Mouse (Mus musculus): Measurements from ENCODE around the gene Wdhd1. TPM values are rescaled to one million over a fixed set of nuclear protein-coding genes. Genes with fewer than 3 reads are reported as not detected.
A peak's percentile ranks its signal among the peaks of the same experiment; 100 is the strongest.

Wdhd1 gene
- polyA plus RNA-seq, 1 experiment from 2014 or later: 48.7 TPM

DNA sequence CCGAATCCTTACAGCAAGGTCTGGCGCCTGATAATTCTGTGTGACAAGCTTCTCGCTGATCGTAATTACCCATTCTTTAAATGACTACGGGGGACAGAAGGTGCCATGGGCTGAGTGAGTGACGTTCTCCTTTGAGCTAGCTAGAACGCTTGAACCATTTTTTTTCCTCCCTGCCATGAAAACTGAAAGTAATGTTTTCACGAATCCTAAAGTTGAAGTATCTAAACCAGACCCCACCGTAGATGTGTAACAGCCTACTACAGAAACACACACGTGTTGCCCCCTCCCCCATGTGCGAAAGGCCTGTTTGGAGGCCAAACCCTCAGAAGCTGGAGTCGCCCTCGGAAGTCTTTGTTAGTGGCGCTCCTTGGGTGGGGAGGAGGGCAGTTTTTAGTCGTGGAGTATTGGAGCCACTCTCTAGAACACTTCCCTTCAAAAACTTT lies 22.2 kb upstream of the Wdhd1 start:
- Histone ChIP-seq H3K4me2 (replicated peaks) (peak overlapping the region; percentile 79), H3K9me3 (no peaks in the 10 kb centered on the region), H3K36me3 (peaks cover 9% of the 10 kb centered on the region), H3K9ac (peak overlapping the region; percentile 98), H3K27ac (peak overlapping the region; percentile 97), H3K4me1 (peaks cover 13% of the 10 kb centered on the region), H3K4me3 (peak overlapping the region; percentile 95), H3K27me3 (no peaks in the 10 kb centered on the region)
- no peak for ATAC-seq (ENCODE audit: insufficient number of reproducible peaks, insufficient read depth, low FRiP score, low TSS enrichment)
- WGBS: 0% methylated on average over 15 of the region's 15 CpGs

GRCm38 (mm10) chr14:47298408-47298792 lies 21.7 kb upstream of the Wdhd1 start:
- H3K27ac ChIP-seq: peak overlapping the region; percentile 97
- H3K27me3 ChIP-seq: no peaks in the 10 kb centered on the region
- under 1% methylated on average over 30 of the region's 38 CpGs for WGBS
- H3K4me3 ChIP-seq: peak overlapping the region; percentile 95
- peak overlapping the region; percentile 98 for H3K9ac ChIP-seq
- peaks cover 13% of the 10 kb centered on the region for H3K4me1 ChIP-seq
- peak; percentile 71 for ATAC-seq (ENCODE audit: insufficient number of reproducible peaks, insufficient read depth, low FRiP score, low TSS enrichment)
- peak overlapping the region; percentile 79 for H3K4me2 ChIP-seq (replicated peaks)
- peaks cover 9% of the 10 kb centered on the region for H3K36me3 ChIP-seq
- H3K9me3 ChIP-seq: no peaks in the 10 kb centered on the region

- Histone ChIP-seq H3K36me3 (peaks cover 5% of the 10 kb centered on the region), H3K27me3 (no peaks in the 10 kb centered on the region), H3K4me3 (peak within 1 kb of the TSS; percentile 95), H3K4me1 (peaks cover 13% of the 10 kb centered on the region), H3K4me2 (replicated peaks) (peak within 1 kb of the TSS; percentile 79), H3K9me3 (no peaks in the 10 kb centered on the region), H3K27ac (peak within 1 kb of the TSS; percentile 97), H3K9ac (peak within 1 kb of the TSS; percentile 98)
- peak; percentile 74 for ATAC-seq (ENCODE audit: insufficient number of reproducible peaks, insufficient read depth, low FRiP score, low TSS enrichment)
- WGBS: under 1% methylated on average over 34 of the region's 34 CpGs
Observed at GRCm38 (mm10) chr14:47297785-47298407, 21.2 kb upstream of the Wdhd1 start, which contains the start of gene Mapk1ip1l. Gene Mapk1ip1l (plus strand): TSS chr14:47298266.

- no peak overlapping the region for H3K4me2 ChIP-seq (replicated peaks)
- H3K9me3 ChIP-seq: no peaks in the 10 kb centered on the region
- ATAC-seq (ENCODE audit: insufficient number of reproducible peaks, insufficient read depth, low FRiP score, low TSS enrichment): no peak
- no peak overlapping the region for H3K27ac ChIP-seq
- no peaks in the 10 kb centered on the region for H3K27me3 ChIP-seq
- 0 out of 2 replicates have a peak, but pooled peaks cover under 1% of the 10 kb centered on the region for H3K36me3 ChIP-seq
- peaks cover 13% of the 10 kb centered on the region for H3K4me1 ChIP-seq
- no peak overlapping the region for H3K4me3 ChIP-seq
- no peak overlapping the region for H3K9ac ChIP-seq
- WGBS: 60% methylated on average over 2 of the region's 2 CpGs
Observed at GRCm38 (mm10) chr14:47296232-47296631, 19.6 kb upstream of the Wdhd1 start.

DNA sequence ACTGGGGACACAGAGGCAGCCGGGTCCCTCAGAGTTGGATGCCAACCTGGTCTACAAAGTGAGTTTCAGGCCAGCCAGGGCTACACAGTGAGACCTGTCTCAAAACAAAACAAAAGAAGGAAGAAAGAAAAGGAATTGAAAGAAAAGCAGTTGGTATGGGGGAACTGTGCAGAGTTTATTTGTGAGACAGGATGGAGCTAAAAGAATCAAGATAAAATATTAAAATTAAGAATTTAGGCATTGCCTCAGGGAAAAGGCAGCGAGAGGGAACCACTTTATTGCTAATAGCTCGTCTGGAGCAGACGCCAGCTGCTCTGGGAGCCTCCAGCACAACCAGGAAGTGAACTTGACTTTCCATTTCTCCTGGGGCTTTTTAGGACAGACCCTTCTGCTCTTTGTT lies 17.5 kb upstream of the Wdhd1 start:
- Histone ChIP-seq H3K36me3 (0 out of 2 replicates have a peak, but pooled peaks cover 9% of the 10 kb centered on the region), H3K4me3 (no peak overlapping the region), H3K9me3 (no peaks in the 10 kb centered on the region), H3K4me2 (replicated peaks) (no peak overlapping the region), H3K9ac (no peak overlapping the region), H3K27me3 (no peaks in the 10 kb centered on the region), H3K27ac (no peak overlapping the region), H3K4me1 (peaks cover 5% of the 10 kb centered on the region; the same call in 1 of the 2 replicates)
- ATAC-seq (ENCODE audit: insufficient number of reproducible peaks, insufficient read depth, low FRiP score, low TSS enrichment): no peak
- 47% methylated on average over 4 of the region's 4 CpGs for WGBS

GRCm38 (mm10) chr14:47291772-47292171 lies 15.1 kb upstream of the Wdhd1 start:
- Histone ChIP-seq H3K4me2 (replicated peaks) (no peak overlapping the region), H3K4me1 (no peaks in the 10 kb centered on the region), H3K27ac (no peak overlapping the region), H3K36me3 (0 out of 2 replicates have a peak, but pooled peaks cover 9% of the 10 kb centered on the region), H3K4me3 (no peak overlapping the region), H3K9ac (no peak overlapping the region), H3K27me3 (no peaks in the 10 kb centered on the region), H3K9me3 (no peaks in the 10 kb centered on the region)
- 93% methylated on average over 1 of the region's 1 CpGs for WGBS
- ATAC-seq (ENCODE audit: insufficient number of reproducible peaks, insufficient read depth, low FRiP score, low TSS enrichment): no peak

GRCm38 (mm10) chr14:47287021-47287420 lies 10.4 kb upstream of the Wdhd1 start:
- no peak overlapping the region for H3K4me3 ChIP-seq
- H3K27ac ChIP-seq: no peak overlapping the region
- no peaks in the 10 kb centered on the region for H3K27me3 ChIP-seq
- 86% methylated on average over 4 of the region's 5 CpGs for WGBS
- no peak overlapping the region for H3K9ac ChIP-seq
- H3K4me2 ChIP-seq (replicated peaks): no peak overlapping the region
- H3K4me1 ChIP-seq: no peaks in the 10 kb centered on the region
- no peak for ATAC-seq (ENCODE audit: insufficient number of reproducible peaks, insufficient read depth, low FRiP score, low TSS enrichment)
- H3K36me3 ChIP-seq: 0 out of 2 replicates have a peak, but pooled peaks cover 9% of the 10 kb centered on the region
- H3K9me3 ChIP-seq: no peaks in the 10 kb centered on the region

DNA sequence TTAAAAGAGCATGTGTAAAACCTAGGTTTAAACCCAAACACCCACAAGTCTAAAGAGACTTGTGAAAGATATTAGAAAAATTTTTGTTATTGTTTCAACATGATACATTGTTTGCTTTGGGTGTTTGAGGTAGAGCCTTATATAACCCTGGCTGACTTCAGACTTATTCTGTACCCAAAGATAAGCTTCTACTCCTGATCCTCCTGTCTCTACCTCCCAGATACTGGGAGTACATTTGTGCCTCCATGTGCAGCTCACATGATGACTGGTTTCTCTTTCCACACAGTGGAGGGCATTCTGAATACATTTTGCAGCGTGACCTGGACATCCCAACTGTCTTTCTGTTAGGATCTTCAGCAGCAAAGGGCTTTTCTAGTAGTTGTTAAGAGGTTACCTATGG lies 9.6 kb upstream of the Wdhd1 start:
- Histone ChIP-seq H3K9ac (no peak overlapping the region), H3K27me3 (no peaks in the 10 kb centered on the region), H3K9me3 (no peaks in the 10 kb centered on the region), H3K27ac (no peak overlapping the region), H3K4me1 (no peaks in the 10 kb centered on the region), H3K4me2 (replicated peaks) (no peak overlapping the region), H3K4me3 (no peak overlapping the region), H3K36me3 (0 out of 2 replicates have a peak, but pooled peaks cover 9% of the 10 kb centered on the region)
- 87% methylated on average over 1 of the region's 1 CpGs for WGBS
- no peak for ATAC-seq (ENCODE audit: insufficient number of reproducible peaks, insufficient read depth, low FRiP score, low TSS enrichment)

GRCm38 (mm10) chr14:47285271-47285670 lies 8.6 kb upstream of the Wdhd1 start:
- Histone ChIP-seq H3K4me3 (no peak overlapping the region), H3K4me1 (no peaks in the 10 kb centered on the region), H3K27ac (no peak overlapping the region), H3K9me3 (no peaks in the 10 kb centered on the region), H3K36me3 (0 out of 2 replicates have a peak, but pooled peaks cover 4% of the 10 kb centered on the region), H3K9ac (no peak overlapping the region), H3K4me2 (replicated peaks) (no peak overlapping the region), H3K27me3 (no peaks in the 10 kb centered on the region)
- ATAC-seq (ENCODE audit: insufficient number of reproducible peaks, insufficient read depth, low FRiP score, low TSS enrichment): no peak
- 93% methylated on average over 2 of the region's 2 CpGs for WGBS

DNA sequence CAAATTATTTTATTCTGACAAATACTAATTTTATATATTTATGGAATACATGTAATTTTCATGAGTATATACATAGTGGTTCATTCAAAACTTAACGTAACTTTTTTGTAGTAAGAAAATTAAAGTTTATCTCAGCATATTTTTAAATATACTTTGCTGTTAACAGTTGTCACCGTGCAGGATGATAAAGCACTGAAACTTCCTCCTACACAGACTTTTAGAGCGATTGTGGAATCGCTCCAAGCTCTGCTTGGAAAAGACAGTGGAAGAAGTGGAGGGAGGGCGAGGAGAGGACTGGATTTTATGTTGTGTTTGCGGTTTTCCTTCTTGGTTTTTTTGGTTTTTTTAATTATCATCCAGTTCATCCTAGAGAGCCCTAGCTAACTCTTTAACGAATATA lies 6.9 kb upstream of the Wdhd1 start:
- ATAC-seq (ENCODE audit: insufficient number of reproducible peaks, insufficient read depth, low FRiP score, low TSS enrichment): no peak
- Histone ChIP-seq H3K27ac (no peak overlapping the region), H3K9ac (no peak overlapping the region), H3K27me3 (no peaks in the 10 kb centered on the region), H3K4me1 (no peaks in the 10 kb centered on the region), H3K36me3 (peaks cover 5% of the 10 kb centered on the region; the same call in 1 of the 2 replicates), H3K4me3 (no peak overlapping the region), H3K9me3 (no peaks in the 10 kb centered on the region), H3K4me2 (replicated peaks) (no peak overlapping the region)
- 92% methylated on average over 7 of the region's 7 CpGs for WGBS

DNA sequence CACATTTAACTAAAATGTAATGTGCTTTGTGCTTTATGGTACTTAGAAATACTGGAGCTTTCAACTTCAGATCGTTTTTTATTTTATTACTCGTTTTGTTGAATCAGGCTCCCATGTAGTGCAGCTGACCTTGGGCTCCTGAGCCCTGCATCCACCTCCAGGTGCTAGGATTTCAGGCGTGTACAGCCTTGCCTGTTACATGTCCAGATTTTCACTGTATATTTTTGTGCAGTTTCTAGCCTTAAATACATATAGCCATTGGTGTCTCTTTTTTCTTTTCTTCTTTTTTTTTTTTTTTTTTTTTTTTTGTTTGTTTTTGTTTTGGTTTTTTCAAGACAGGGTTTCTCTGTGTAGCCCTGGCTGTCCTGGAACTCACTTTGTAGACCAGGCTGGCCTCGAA lies 4.9 kb upstream of the Wdhd1 start:
- Histone ChIP-seq H3K36me3 (peaks cover 5% of the 10 kb centered on the region; the same call in 1 of the 2 replicates), H3K27ac (no peak overlapping the region), H3K4me3 (no peak overlapping the region), H3K9me3 (no peaks in the 10 kb centered on the region), H3K4me2 (replicated peaks) (no peak overlapping the region), H3K4me1 (0 out of 2 replicates have a peak, but pooled peaks cover 5% of the 10 kb centered on the region), H3K27me3 (no peaks in the 10 kb centered on the region), H3K9ac (no peak overlapping the region)
- WGBS: 94% methylated on average over 4 of the region's 4 CpGs
- ATAC-seq (ENCODE audit: insufficient number of reproducible peaks, insufficient read depth, low FRiP score, low TSS enrichment): no peak

- H3K9ac ChIP-seq: no peak overlapping the region
- peaks cover 5% of the 10 kb centered on the region; the same call in 1 of the 2 replicates for H3K36me3 ChIP-seq
- H3K4me3 ChIP-seq: no peak overlapping the region
- no peaks in the 10 kb centered on the region for H3K9me3 ChIP-seq
- H3K27me3 ChIP-seq: no peaks in the 10 kb centered on the region
- ATAC-seq (ENCODE audit: insufficient number of reproducible peaks, insufficient read depth, low FRiP score, low TSS enrichment): no peak
- WGBS: 80% methylated on average over 2 of the region's 2 CpGs
- H3K27ac ChIP-seq: no peak overlapping the region
- no peak overlapping the region for H3K4me2 ChIP-seq (replicated peaks)
- H3K4me1 ChIP-seq: peaks cover 18% of the 10 kb centered on the region; the same call in 1 of the 2 replicates
Observed at GRCm38 (mm10) chr14:47279058-47279457, 2.4 kb upstream of the Wdhd1 start.

Measured in embryonic facial prominence, embryonic 12.5 days (tissue).